Mouse (Mus musculus): ENCODE results near the gene Pllp.

GRCm38 (mm10) chr8:94641938-94642337 lies 54.1 kb downstream of the Pllp start:
- TF ChIP-seq CTCF (IDR thresholded peaks at IDR 0.05; ENCODE audit: low read depth, low read length) (no peak), POLR2A (IDR thresholded peaks at IDR 0.05; ENCODE audit: extremely low read depth, insufficient read depth, low read length) (no peak)
